Mouse (Mus musculus): ENCODE measurements around the gene Camta2.

Gene Camta2

DNA sequence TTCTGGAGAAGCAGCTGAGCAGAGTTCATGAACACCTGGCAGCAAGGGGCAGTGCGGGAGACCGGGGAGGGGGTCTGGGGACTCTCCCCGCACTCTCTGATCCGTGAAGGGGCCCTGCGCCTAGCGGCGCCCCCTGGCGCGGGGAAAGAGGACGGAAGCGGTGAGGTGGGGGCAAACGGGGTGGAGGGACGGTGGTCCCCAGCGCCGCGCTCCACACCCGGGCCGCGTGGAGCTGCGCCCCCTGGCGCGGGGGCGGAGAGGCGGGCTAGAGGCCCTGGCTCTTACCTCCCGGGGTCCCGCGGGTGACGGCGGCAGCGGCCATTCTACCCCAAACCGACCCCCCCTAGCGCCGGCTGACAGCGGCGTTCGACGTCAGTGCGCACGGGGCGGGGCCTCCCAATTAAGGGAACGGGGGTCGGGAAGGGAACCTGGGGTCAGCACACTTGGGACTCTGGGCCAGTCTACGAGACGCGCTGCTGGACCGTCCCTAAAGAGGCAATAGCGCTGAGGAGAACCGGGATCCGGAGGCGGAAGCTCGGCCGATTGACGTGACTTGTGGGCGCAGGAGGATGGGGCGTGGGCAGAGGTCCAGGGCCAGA lies at the start of gene Camta2:
Camta2 (minus strand) TSS at position 505 of the 599 bp plus-strand sequence.
- DNase-seq (ENCODE audit: low spot score) = peak; percentile 71

DNA sequence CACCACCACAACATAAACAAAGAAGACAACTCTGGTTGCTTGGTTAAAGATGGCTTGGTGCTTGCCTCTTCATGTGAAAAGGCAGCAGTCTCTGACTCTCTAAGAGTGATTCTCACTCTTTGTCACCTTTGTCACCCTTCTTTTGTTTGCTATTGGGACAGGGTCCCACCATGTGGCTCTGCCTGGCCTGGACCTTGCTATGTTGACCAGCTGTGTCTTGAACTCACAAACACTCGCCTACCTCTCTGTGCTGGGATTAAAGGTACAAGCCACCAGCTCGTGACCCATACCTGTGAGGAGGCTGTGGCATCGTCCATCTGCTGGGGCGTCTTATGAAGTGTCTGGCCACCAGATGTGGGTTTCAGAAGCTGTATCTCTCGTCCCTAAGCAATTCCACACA lies 45.4 kb upstream of the Camta2 start:
- DNase-seq (ENCODE audit: low spot score) = no peak

DNA sequence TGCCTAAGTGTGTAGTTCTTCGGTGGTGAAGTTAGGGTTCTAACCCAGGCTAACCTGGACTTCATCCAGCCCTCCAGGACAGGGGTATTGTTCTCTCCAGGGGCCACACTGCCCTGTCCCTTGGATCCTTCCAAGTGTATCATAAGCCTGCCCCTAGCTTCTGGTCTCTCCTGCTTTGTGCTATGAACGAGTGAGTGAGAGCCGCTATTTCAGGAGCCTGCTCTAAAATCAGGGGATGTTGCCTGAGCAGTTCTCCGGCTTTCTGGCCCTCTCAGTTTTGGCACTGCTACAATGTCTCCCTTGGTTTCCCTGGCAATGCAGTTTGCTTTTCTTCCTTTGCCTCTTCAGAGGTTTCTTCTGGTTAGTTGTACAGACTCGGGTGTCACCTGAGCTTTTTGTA lies 43.3 kb upstream of the Camta2 start:
- DNase-seq (ENCODE audit: low spot score) = no peak

DNA sequence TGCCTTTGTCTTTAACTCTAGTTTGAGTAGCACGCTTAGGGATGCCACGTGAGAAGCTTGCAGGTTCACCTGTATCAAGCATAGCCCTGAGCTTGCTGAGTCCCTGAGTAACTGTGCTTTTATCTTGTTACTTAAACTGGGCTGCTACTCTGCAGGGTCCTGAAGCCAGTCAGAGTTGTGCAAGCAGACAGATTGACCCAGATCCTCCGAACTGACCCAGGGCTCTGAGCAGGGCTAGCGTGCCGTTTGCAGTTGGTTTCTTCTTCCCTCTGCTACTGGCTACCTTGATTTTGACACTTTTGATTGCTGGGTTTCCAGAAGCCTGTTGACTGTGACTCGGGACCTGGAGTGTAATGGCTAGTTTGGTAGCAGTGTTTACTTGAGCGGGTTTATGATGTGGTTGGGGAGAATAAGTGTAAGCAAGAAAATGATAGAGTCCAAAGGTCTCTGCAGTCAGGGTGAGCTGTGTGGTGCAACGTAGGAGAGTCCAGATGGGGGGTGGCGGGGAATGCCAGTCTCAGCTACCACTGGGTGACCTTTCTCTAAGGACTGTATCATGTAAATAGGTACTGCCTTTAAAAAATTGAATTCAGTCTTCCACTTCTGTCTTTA lies 42.6 kb upstream of the Camta2 start:
- peak; percentile 39 for DNase-seq (ENCODE audit: low spot score)

DNA sequence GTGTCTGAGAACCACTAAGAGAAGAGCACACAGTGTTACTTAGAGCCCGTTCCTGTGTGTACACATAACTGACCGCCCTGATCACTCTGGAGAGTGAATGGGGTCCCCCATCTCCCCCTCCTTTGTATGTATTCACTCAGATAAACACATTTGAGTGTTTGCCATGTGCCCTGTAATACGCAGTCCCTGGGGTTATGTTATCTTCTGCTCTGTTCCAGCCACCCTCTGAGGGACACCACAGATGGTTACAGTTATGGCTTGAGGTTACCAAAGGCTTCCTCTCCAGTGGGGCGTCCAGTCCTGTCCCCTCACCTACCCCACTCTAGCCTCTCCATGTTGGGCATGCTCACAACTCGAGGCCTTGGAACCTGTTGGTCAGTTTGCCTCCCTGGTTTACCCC lies 39.5 kb upstream of the Camta2 start:
- DNase-seq (ENCODE audit: low spot score) = no peak

DNA sequence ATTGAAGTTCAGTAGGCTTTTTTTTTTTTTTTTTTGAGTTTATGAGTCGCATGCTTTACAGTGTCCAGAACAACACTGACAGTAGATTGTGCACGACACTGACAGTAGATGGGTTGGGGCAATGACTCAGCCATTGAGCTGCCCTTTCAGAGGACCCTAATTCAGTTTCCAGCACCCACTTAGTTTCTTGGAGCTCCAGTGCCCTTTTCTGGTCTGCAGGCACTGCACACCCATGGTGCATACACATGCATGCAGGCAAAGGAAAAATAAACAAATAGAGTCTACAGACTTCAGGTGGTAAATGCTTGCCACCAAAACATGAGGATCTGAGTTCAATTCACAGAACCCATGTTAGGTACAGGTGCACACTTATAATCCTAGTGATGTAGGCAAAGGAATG lies 38.7 kb upstream of the Camta2 start:
- DNase-seq (ENCODE audit: low spot score) = no peak

DNA sequence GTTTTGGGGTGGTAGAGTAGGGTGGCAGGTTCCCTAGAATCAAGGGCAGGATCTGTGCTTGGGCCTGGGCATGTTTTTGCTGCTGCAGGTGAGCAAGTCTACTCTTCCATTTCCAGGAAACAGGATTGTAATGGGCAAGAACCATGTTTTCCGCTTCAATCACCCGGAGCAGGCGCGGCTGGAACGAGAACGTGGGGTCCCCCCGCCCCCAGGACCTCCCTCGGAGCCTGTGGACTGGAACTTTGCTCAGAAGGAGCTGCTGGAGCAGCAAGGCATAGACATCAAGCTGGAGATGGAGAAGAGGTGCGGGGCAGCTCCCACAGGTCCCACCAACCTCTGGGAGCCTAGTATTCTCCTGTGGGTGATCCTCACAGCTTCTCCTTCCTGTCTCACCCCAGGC lies 36.8 kb upstream of the Camta2 start:
- DNase-seq (ENCODE audit: low spot score) = no peak

DNA sequence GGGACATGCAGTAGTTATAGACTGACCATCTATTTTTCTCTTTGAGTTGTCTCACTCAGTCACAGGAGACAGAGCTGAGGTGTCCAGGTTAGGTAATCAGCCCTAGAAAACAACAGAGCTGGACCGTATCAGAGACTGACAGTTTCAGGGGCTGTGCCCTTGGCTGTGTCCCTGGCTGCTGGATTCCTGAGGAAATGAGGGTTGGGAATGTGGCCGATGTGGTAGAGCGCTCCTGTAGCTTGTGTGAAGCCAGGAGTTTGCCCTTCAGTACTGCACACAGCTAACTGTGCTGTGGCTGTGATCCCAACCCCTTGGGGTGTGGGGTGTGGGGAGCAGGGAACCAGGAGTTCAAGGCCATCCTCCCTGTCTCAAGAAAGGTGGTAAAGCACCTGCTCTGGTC lies 33.2 kb upstream of the Camta2 start:
- DNase-seq (ENCODE audit: low spot score) = no peak

DNA sequence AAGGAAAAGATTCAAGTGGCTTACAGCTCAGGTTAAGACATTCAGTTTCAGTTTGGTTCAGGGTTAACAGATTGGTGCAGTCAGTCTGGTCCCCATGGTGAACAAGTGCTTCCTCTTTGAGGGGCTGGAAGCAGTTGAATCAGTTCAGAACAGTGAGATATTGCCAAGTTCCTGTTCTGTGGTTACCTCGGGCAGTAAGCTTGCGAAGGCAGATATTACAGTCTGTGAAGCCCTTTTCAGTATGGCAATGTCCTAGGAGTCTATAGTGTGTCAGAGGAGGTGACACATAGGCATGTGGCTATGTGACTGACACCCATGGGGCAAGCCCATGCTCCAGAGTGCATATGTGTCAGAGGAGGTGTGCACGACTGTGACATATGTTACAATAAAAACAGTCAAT lies 32.7 kb upstream of the Camta2 start:
- no peak for DNase-seq (ENCODE audit: low spot score)

DNA sequence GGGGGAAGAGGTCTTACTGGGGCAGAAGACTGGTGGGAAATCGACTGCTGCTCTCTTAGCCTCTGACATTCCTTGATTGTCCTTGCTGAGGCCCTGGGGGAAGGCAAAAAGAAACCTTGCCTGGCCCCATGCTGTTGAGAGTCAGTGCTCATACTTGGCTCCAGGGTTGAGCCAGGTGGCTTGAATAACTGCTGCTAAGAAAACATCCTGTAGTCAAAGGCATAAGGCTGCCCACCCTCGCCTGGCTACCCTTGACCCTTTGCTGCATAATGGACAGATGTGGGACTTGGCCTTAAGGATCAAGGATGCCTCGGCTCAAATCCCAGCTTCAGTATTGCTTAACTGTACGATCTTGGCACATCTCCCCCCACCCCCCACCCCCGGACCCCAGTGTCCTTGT lies 30.6 kb upstream of the Camta2 start:
- no peak for DNase-seq (ENCODE audit: low spot score)

DNA sequence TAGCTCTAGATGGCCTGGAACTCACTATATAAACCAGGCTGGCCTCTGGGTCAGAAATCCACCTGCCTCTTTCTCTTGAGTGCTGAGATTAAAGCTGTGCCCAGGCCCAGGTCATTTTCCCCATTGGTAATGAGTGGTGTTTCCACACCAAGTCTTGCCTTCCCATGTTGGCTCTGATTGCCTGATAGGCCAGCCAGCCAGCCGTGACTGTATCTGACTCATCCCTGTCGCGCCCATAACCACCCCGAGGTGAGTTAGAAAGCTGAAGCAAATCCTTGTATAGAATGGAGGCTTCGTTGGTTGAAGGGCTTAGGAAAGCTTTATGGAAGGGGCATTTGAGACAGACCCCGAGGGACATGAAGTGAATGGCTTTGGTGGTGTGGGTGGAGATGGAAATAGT lies 27.9 kb upstream of the Camta2 start:
- peak; percentile 33 for DNase-seq (ENCODE audit: low spot score)

DNA sequence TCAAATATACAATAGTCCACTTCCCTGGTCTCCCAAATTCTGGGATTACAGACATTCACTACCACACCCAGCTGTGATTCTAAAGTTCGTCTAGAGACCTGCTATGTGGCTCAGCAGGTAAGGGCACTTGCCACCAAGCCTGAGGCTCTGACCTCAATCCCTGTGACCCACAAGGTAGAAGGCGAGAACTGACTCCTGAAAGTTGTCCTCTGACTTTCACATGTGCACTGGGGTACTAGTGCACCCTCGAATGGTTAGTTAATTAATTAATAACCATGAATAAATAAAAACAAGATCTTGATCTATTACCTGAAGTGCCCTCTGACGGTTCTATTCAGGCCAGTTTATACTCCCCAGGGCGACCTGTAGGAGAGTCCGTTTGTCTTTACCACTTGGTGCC lies 25.3 kb upstream of the Camta2 start:
- DNase-seq (ENCODE audit: low spot score) = no peak

DNA sequence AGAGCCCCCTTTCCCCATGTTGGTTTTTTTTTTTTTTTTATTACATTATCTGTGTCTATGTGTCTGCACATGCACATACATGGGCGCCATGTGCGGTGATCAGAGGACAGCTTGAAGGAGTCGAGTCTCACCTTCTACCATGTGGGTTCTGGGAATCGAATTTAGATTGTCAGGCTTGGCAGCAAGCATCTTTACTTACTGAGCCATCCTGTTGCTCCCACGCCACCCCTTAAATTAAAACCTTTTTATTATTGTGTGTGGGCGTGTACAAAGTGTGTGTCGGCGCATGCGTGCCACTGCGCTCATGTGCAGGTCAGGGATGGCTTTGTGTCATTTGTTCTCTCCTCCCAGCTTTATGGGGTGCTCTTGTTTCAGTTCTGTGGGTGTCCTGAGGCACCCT lies 23.1 kb upstream of the Camta2 start:
- no peak for DNase-seq (ENCODE audit: low spot score)

DNA sequence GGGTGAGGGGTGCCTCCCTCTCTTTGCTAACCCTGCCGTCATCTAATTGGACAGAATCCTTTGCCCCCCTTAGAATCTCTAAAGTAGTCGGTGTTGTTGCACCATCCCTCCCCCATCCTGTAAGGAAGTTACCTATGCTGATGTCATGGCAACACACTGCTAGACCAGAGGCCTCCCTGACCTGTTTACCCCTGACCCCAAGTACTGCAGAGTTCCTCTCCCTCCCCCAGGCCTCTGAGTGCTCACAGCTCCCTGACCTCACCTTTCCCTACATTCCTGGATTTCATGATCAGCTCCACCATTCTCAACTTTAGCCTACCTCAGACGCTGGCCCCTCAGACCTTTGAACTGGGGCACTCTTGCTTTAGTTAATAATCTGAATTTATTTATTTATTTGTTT lies 18.2 kb upstream of the Camta2 start:
- no peak for DNase-seq (ENCODE audit: low spot score)

DNA sequence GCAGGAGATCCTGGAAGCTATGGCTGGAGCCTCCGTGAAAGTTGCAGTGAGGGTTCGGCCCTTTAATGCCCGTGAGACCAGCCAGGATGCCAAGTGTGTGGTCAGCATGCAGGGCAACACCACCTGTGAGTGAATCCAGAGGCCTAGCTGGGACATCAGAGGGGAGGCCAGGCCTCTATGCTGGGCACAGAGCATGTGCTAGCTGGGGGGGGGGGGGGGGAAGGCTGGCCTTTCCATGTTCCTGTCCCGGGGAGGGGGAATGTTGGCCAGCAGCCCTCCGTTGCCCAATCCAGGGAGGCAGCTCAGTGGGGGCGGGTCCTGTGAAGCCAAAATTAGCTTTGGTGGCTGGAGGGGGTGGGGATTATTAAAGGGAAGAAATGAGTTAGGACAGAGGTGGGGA lies 14.9 kb upstream of the Camta2 start:
- peak; percentile 45 for DNase-seq (ENCODE audit: low spot score)

DNA sequence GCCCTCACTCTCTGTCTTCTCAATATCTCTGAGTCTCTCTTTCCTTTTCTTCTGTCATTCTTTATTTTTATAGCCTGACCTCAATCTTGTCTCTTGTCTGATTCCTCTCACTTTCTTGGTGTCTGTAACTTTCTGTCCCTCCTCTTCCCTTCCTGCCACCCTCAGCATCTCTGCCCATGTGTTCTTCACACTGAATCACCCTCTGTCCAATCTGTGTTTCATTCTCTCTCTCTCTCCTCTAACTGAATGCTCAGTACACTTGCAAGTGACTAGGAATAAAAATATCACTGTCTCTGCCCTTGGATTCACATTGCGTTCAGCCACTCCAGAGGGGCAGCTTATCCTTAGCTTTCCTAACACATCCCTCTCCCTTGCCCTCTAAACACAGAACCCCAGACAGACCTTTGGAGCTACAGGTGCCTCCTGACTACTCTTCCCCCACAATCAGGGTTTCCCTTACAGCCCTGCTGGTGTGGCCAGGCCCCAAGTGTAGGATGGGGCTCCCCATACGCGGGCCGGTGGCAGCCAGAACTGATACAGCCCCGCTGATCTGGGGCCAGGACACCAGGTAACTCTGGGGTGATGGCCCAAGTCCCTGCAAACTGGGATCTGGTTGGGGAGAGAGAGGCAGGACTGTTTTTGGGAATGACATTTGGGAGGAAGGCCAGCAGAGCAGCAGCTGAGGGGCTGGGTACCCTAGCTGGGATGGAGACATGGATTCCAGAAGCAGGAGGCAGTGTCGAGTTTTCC lies 14.3 kb upstream of the Camta2 start:
- DNase-seq (ENCODE audit: low spot score) = no peak

DNA sequence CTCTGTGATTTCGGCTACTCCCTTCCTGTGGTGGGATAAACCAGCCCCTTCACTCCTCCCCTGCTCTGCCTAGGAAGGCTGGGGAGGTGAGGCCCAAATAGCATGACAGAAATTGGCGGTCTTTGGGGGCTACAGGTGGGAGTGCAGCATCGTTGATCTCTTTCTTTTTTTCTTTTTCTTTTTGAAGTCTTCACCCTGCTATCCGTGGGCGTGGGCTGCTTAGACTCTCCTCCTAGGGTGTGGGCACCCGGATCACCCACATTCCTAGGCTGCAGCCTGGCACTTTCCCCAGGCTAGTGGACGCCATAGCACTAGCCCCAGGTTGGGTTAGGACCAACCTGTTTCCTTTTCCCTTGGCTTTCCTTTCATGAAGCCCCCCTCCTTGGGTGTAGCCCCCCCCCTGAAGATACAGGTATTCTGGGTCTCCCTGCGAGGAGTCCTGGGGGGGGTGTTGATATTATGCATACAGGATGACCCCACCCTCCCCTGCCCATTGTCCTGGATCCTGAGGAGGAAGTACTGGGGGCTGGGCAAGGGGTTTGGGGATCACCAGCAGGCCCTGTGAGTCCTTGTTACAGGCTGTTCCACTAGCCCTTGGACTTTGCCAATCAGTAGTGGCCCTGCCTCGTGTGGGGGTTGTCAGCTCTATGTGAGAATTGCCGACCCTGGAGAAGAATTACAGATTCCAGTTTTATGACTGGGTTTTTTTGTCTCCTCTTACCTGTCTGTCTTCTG lies 13.5 kb upstream of the Camta2 start:
- DNase-seq (ENCODE audit: low spot score) = peak; percentile 14

DNA sequence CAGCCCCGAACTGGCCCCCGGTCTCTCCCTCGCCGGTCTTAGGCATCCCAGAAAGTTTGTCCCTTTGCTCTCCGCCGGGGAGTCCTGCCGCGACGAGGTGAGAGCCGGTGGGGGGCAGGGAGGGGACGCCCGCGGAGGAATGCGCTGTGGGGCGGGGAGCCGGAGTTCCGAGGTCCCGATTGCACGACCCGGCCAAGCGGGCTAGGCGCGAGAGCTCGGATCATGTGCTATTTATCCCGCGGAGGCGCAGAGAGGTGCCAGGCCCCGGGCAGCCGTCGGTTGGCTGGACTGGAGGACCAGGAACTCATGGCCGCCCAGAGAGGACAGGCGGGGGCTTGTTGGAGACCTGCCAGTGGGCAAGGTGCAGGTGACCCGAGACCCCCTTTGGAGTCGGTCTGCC lies 12.7 kb upstream of the Camta2 start:
- DNase-seq (ENCODE audit: low spot score) = peak; percentile 53

DNA sequence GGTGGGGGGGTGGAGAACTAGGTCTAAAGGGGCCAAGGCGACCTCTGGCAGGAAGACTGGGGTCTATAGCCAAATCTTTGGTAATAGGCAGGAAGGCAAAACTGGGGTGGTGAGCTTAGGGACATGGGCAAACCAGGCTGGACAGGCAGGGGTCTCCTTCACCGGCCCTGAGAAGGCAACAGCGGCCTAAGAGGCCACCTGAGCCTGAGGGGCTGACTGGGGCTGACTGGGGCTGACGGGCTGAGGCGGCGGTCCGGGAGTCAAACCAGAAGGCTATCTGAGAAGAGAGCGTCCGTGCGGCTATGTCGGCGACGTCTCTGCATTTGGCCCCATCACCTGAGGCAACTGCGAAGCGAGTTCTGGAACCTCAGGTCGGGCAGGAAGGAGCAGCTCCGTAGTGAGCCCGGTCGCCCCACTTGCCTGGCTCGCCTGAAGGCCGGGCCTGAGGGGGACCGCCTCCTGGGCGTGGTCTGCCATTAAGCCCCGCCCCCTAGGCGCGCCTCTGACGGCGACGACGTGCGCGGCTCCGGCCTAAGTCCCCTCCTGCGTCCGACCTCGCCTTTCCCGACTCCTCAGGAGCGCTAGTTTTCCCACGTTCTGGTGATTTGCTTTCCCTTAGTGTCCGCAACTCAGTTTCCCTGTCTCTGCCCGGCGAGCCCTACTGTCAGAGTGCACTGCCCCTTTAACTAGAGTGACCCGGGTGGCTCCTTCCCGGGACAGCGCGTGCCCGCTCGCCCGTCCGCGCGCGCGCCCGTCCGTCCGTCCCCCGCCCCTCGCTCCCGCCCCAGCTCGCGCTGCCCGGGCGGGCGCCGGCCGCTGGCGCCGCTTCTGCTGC lies 12.0 kb upstream of the Camta2 start, which contains the start of the genes Inca1 and Kif1c:
Inca1 (minus strand) TSS at position 434 of the 835 bp plus-strand sequence.
Kif1c (plus strand) TSS at position 827 of the 835 bp plus-strand sequence.
- peak; percentile 90 for DNase-seq (ENCODE audit: low spot score)

DNA sequence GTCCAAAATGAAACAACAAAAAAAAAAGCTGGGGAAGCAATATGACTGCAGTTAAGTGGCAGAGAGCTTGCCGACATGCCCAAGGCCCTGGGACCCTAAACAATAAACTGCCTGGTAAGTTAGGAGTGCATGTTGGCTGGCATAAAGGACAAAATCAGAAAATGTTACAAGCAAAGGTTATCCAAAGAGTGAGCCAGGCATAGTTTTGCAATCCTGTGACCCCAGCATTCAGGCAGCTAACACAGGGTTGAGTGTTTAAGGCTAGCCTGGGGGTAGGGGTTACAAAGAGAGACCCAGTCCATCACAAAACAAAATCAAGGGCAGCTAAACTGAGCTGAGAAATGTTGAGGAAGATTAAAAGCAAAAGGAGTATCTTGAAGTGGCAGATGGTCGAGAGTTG lies 11.1 kb upstream of the Camta2 start:
- peak; percentile 19 for DNase-seq (ENCODE audit: low spot score)

DNA sequence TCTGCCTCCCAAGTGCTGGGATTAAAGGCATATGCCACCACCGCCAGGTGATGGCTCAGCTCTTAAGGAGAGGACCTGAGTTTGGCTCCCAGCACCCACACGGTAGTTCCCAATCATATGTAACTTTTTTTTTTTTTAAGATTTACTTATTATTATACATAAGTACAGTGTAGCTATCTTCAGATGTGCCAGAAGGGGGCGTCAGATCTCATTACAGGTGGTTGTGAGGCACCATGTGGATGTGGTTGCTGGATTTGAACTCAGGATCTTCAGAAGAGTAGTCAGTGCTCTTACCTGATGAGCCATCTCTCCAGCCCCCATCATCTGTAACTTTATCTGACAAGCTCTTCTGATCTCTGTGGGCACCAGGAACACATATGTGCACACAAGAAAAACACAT lies 9.5 kb upstream of the Camta2 start:
- no peak for DNase-seq (ENCODE audit: low spot score)

DNA sequence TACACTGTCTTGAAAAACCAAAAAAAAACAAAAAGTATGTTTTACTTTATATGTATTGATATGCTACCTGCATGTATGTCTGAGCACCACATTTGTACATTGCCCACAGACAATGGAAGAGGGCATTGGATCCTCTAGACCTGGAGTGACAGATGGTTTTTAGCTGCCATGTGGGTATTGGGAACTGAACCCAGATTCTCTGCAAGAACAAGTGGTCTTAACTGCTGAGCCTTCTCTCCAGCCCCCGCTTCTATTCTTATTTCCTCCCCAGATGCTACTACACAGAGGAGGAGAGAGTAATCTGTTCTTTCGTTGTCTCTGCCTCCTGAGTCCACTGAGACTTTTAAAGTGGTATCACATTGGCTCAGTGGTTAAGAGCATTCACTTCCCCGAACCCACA lies 5.6 kb upstream of the Camta2 start:
- no peak for DNase-seq (ENCODE audit: low spot score)
